Mouse (Mus musculus) neutrophil, adult 59 days (primary cell): ENCODE data around the gene Bag2. TPM values are rescaled to one million over a fixed set of nuclear protein-coding genes. Genes with fewer than 3 reads are reported as not detected.

ENCODE experiments used
- total RNA-seq, 2 experiments: library from RNA; stranded (reverse); gene quantifications; 1 replicate in 1 of 2; 2 replicates in 1 of 2; pipeline ENCODE4 v1.2.4; 2023

The Bag2 gene
- 1 to 10 TPM; 1.5 to 3.3 TPM for total RNA-seq

GRCm38 (mm10) chr1:33757491-33758041, at the start of gene Bag2:
Gene Bag2, minus strand, starts transcription at chr1:33757795.

GRCm38 (mm10) chr1:33719733-33720225, 37.8 kb downstream of the Bag2 start, which contains the start of gene Rab23:
Gene Rab23, plus strand, starts transcription at chr1:33719887.

Other genes starting within 250 kb of the Bag2 start
- gene Prim2, start 88.0 kb downstream of the Bag2 start, total RNA-seq: 10 to 100 TPM; 18.8 to 22.4 TPM
- gene Rab23, start 37.9 kb downstream of the Bag2 start, total RNA-seq: 1 to 10 TPM; 6.4 to 9.9 TPM
- gene Zfp451, start 56.8 kb upstream of the Bag2 start, total RNA-seq: 10 to 100 TPM; 12.9 to 21.5 TPM
- gene Bend6, start 150.0 kb upstream of the Bag2 start, total RNA-seq: not detected
- 1 to 10 TPM in 1 of 2 experiments, under 1 TPM in 1; 0.64 to 1.6 TPM for gene Dst, start 150.4 kb upstream of the Bag2 start, total RNA-seq